Mouse (Mus musculus): ENCODE measurements around the gene 1700037C18Rik.
"Not testable (repeated sequence)": the region's sequence is repeated elsewhere in the genome, so short reads cannot be mapped to it uniquely, and the experiment has no call there.

1700037C18Rik gene

GRCm38 (mm10) chr16:3872216-3873047 lies 36.1 kb downstream of the 1700037C18Rik start, which contains the start of gene Naa60:
Gene Naa60 (plus strand): TSS chr16:3872375.
- peak; percentile 36 for DNase-seq (ENCODE audit: low spot score)

DNA sequence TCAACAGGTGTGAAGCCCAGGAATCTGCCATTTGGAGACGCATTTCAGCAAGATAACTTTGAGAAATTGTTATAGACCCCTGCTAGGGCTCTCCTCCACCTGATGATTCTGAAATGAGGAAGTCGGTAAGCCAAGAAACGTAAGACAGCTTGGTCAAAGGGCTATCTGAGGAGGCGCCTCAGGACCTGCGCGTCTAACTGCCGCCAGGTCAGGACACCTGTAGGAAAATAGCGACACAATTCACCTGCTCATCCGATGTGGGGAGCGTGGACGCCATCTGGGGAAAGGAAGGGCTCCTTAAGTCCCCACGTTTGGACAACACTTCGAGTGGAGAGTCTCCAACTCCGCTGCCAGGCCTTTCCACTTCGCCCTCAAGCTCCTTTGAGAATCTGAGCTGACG lies 36.7 kb downstream of the 1700037C18Rik start:
- DNase-seq (ENCODE audit: low spot score), result no peak

DNA sequence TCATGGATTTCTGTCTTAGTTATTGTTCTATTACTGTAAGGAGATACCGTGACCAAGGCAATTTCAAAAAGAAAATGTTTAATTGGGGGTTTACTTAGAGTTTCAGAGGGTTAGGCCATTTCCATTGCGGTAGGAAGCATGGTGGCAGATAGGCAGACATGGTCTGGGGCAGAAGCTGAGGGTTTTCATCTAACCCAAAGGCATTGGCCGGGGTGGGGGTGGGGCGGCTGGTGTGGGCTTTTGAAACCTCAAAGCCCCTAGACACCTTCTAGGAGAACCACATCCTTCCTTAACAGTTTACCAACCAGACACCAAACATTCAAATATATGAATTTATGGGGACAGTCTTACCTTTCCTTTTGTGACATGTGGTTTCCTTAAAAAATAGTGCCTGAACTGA lies 49.2 kb downstream of the 1700037C18Rik start:
- DNase-seq (ENCODE audit: low spot score), result no peak

GRCm38 (mm10) chr16:3855776-3856175 lies 52.7 kb downstream of the 1700037C18Rik start:
- DNase-seq (ENCODE audit: low spot score), result no peak

- DNase-seq (ENCODE audit: low spot score), result no peak
Observed at GRCm38 (mm10) chr16:3854437-3855182, 53.9 kb downstream of the 1700037C18Rik start.

- no peak for DNase-seq (ENCODE audit: low spot score)
Observed at GRCm38 (mm10) chr16:3852586-3852985, 55.9 kb downstream of the 1700037C18Rik start.

DNA sequence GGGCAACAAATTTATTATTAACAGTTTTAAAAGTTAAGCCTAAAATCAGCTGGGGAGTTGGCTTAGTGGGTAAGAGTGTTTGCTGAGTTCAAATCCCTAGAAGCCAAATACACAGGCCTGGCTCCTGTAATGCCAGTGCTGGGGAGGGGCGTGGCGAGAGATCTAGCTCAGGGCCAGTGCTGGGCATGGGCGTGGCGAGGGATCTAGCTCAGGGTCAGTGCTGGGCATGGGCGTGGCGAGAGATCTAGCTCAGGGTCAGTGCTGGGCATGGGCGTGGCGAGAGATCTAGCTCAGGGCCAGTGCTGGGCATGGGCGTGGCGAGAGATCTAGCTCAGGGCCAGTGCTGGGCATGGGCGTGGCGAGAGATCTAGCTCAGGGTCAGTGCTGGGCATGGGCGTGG lies 57.2 kb downstream of the 1700037C18Rik start:
- DNase-seq (ENCODE audit: low spot score), result not testable (repeated sequence)

DNA sequence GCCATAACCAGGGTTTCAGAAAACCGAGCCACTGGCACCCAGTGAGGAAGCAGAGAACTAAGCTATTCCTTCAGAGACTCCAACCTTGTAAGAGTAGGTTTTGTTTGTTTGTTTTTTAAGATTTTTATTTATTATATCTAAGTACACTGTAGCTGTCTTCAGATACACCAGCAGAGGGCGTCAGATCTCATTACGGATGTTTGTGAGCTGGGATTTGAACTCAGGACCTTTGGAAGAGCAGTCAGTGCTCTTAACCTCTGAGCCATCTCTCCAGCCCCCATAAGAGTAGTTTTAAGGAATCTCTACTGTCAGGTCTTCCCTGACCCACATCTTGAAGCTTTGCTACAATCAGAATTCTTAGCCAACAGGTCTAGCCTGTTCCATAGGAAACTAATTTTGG lies 60.1 kb downstream of the 1700037C18Rik start:
- DNase-seq (ENCODE audit: low spot score), result no peak

- DNase-seq (ENCODE audit: low spot score), result no peak
Observed at GRCm38 (mm10) chr16:3847871-3848270, 60.6 kb downstream of the 1700037C18Rik start.

DNA sequence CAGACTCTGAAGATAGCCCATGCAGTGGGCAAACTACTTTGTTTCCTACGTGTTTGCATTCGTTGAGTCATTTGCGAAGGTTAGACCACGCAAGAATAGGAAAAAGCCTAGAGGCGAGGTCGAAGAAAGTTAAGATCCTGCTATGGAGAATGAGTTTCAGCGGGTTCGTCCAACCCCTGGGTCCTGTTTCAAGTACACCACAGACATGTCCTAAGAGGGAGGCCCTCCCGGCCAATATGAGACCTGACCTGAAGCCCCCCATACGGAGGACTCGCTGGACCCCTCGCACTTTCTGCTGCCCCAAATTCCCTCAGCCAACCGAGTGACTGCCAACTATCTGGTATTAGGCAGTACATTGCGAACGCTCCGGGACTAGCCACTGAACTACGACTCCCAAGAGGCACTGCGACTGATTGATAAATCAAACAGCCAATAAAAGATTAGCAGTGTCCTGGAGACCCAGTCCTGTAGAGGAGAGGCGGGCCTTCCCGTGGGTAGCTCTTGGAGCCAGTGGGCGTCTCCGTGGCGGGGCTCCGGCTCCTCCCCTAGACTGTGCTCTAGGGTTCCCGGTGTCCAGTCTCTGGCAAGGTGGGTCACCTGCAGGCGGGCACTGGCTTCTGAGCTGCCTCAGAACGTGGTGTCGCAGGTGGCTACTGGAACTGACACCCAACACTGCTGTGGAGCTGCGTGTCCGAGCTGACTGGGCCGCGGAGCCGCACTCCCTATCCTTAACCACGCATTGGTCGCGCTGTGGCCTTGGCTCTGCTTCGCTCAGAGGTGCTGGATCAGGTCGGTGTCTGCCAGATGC lies 61.6 kb downstream of the 1700037C18Rik start, which contains the start of gene Zfp174:
TSS of gene Zfp174 (plus strand) at position 558 of the 808 bp plus-strand sequence.
- DNase-seq (ENCODE audit: low spot score), result peak; percentile 97

Data from layer of hippocampus, adult 9-10 months (tissue).